Mouse (Mus musculus): Measurements from ENCODE around the gene Bmp2k.

The Bmp2k gene

DNA sequence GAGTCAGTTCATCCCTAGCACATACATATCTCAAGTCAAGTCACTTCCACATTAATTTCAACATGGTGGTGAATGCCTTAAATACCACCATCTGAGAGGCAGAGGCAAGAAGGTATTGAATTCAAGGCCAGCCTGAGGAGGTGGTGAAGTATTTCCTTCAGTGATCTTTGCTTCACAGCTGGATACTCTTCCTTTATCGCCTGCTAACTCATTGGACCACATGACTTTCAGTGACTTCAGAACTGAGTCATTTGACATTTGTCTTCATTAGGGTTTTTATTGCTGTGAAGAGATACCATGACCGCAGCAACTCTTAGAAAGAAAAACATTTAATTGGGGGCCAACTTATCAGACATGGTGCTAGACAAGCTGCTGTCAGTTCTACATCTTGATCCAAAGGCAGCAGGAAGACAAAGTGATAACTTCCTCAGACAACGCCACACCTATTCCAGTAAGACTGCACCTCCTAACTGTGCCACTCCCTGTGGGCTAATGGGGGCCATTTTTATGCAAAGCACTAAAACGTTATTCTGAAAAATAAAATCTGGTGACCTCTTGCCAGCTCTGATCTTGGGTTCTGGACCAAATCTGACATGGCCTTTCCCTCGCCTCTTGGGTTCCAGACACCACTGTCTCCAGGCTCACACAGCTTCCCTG is 24.9 kb upstream of the Bmp2k start:
- peak; percentile 40 for DNase-seq (ENCODE audit: low read depth, low spot score)

DNA sequence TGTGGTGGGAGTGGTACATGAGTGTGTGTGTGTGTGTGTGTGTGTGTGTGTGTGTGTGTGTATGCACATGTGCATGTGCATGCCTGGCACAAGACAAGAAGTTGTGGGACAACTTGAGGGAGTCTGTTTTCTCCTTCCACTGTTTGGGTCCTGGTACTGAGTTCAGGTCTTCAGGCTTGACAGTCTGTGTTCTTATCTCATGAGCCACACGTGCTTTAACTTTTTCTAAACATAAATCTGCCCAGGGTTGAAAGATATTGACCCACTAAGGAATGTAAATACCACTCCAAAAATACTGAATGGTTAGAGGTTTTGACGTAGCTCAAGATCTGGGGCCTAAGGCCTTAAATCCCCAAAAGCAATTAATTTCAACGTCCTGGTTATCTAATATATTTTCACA is 23.8 kb upstream of the Bmp2k start:
- no peak for DNase-seq (ENCODE audit: low read depth, low spot score)

DNA sequence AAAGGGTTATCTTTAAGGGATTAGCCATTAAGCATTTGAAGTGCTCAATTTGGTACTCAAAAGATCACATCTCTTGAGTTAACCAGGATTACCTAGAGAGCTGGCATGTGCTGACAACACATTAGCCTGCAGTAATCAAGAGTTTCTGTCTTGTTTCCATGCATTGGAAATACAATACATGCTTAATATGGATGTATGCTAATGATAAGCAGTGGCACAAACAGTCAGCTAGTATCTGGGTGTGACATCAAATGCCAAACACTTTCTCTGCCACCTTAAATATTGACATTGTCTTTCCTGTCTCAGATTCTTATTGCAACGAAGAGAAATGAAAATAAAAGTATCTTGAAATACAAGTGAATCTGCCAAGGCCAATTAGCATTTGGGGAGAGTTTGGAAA is 22.8 kb upstream of the Bmp2k start:
- no peak for DNase-seq (ENCODE audit: low read depth, low spot score)

- no peak for DNase-seq (ENCODE audit: low read depth, low spot score)
These were observed 22.4 kb upstream of the Bmp2k start for GRCm38 (mm10) chr5:96975112-96975511.

DNA sequence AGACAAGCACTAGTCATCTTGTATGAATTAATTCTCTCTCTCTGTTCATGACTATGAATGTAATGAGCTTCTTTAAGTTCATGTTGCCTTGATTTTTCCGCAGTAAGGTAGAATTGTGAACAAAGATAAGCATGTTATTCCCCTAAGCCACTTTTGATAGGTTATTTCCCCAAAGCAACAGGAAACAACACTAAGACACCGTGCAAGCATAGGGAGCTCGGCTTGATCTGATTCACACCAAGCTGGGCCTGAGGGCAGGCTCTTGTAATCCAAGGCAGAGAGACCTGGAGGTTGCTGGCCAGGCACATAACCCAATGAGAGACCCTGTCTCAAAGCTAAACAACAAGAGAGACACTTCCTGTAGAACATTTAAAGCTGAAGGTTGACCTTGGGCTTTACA is 21.3 kb upstream of the Bmp2k start:
- DNase-seq (ENCODE audit: low read depth, low spot score): no peak

DNA sequence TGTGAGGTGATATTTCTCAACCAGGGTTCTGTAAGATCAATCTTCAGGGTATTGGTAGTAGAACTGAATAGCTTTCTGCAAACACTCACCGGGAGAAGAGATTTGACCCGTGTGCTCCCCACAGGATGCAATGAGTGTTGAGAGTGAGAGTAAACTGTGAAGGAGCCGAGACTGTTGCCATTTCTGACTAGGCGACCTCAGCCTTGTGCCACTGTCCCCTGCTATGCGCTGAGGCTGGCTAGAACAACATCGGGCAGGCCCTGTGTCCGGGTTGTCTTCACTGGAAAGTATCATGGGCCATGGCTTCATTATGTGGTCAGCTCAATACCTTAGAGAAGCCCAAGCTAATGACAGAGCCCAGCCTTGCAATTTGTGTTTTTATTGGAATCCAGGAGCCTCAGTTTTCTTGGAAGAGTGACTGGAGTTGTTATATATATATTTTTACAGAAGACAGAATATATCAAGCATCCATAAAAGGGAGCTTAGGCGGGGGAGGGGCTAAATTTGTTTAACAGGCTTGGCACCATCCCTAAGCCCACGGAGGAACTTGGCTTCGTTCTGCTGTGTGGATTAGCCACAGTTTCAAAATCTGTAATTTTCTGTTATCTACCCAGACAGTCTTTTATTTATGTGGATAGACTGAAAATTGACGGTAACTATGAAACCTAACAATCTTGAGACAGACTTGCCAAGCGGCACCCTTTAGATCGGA is 18.0 kb upstream of the Bmp2k start:
- no peak for DNase-seq (ENCODE audit: low read depth, low spot score)

DNA sequence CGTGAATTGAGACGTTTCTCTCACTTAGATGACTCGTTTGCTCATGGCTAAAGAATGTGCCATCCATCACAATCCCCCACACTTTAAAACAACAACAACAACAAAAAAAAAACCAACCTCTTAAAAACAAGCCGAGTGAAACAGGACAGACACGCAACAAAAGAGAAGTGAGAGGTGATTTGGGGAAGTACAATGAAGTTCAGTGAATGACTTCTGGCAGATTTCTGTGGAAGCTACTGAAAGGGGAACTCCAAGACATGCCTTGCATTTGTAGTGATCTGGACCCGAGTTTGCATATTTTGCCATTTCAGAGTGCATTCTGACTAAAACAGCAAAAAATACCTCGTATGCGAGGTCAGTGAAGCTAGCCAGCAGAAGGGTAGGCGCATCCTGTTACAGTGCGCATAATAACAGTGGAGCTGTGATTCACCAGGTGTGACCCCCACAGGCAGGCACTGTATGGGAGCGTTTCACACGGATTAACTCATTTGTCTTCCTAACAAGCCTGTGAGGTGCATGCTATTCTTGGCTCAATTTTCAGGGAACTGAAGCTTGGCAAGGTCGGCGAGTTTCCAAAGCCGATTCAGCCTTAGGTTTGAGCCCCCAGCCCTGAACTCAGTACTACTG is 17.4 kb upstream of the Bmp2k start:
- DNase-seq (ENCODE audit: low read depth, low spot score): no peak

DNA sequence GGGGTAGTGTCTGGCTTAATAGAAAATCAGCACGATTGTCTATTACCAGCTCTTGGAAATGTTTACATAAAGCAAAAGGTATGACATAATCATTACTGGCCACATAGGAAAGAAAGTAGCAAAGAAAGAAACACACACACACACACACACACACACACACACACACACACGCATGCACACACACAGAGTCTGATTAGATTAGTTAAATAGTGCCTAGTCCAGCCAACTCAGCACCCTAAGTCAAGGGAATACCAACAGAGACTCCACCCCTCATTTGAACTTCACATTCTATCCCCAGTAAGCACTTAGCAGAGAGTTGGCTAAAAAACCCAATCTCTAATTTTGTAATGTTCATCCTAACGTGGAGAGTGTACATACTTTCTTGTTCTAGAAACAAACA is 15.5 kb upstream of the Bmp2k start:
- DNase-seq (ENCODE audit: low read depth, low spot score): no peak

DNA sequence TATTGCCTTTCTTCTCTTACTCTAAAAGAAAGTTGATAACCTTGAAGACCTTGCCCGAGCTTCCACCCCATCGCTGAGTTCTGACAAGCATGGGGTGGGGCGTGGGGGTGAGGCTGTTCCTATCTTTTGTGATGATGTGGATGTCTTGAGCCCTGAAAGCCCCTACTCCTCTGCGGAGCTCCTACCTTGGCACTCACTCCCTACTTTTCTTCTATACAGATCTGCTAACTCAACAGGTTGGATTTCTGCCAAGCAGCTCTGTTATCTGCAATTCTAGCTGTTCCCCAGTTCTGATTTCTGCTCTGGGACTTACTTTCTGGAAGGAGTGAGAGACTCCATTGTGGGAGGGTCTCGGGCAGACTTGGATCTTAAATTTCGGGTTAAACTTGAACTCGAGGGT is 14.3 kb upstream of the Bmp2k start:
- DNase-seq (ENCODE audit: low read depth, low spot score): no peak

- no peak for DNase-seq (ENCODE audit: low read depth, low spot score)
These were observed 10.6 kb upstream of the Bmp2k start for GRCm38 (mm10) chr5:96986850-96987249.

- DNase-seq (ENCODE audit: low read depth, low spot score): no peak
These were observed 8.6 kb upstream of the Bmp2k start for GRCm38 (mm10) chr5:96988880-96989279.

- DNase-seq (ENCODE audit: low read depth, low spot score): no peak
These were observed 6.3 kb upstream of the Bmp2k start for GRCm38 (mm10) chr5:96991156-96991555.

- no peak for DNase-seq (ENCODE audit: low read depth, low spot score)
These were observed 4.8 kb upstream of the Bmp2k start for GRCm38 (mm10) chr5:96992651-96993050.

- no peak for DNase-seq (ENCODE audit: low read depth, low spot score)
These were observed 4.4 kb upstream of the Bmp2k start for GRCm38 (mm10) chr5:96993057-96993456.

- no peak for DNase-seq (ENCODE audit: low read depth, low spot score)
These were observed 1.7 kb upstream of the Bmp2k start for GRCm38 (mm10) chr5:96995791-96996190.

- no peak for DNase-seq (ENCODE audit: low read depth, low spot score)
These were observed 834 bp upstream of the Bmp2k start for GRCm38 (mm10) chr5:96996401-96997309.

- peak; percentile 30 for DNase-seq (ENCODE audit: low read depth, low spot score)
These were observed 495 bp downstream of the Bmp2k start for GRCm38 (mm10) chr5:96997802-96998565.

DNA sequence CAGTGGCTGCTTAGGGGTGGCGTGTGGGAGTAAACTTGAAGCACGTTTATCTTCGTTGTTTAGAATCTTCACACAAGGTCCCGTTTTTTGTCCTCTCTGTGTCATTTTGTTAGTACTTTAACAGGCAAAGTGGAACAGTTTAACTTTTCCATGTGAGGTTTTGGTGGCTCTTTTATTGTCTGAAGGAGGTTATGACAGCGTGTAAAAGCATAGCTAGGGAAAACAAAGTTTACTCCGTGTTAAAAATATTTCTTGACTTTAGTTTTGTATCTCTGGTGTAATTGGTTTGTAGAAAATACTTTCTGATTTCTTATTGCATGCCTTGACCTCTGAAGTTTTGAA is 1.0 kb downstream of the Bmp2k start:
- DNase-seq (ENCODE audit: low read depth, low spot score): no peak

GRCm38 (mm10) chr5:96999601-97000000 is 2.1 kb downstream of the Bmp2k start:
- no peak for DNase-seq (ENCODE audit: low read depth, low spot score)

GRCm38 (mm10) chr5:97000524-97000923 is 3.0 kb downstream of the Bmp2k start:
- DNase-seq (ENCODE audit: low read depth, low spot score): no peak

DNA sequence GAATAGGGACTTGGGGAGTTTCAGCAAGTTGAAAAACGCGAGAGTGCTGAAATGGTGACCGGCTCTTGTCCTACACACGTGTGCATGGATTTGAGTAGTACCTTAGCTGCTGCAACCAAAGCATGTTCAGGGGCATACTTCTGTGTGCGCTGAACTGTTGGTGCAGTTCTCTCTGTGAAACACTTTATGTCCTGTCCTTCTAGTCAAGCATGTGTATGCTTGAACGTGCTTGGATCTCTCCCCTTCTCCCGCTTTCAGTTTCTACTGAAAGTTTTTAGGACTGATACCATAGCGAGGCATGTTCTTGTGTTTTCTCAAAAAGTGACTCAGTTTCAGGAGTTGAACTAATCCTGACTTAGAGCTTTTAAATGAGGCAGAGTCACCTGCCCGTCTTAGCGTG is 3.7 kb downstream of the Bmp2k start:
- DNase-seq (ENCODE audit: low read depth, low spot score): no peak
